Mouse (Mus musculus) neural tube, embryonic 11.5 days (tissue): ENCODE results near the gene Dhrs7b. TPM values are rescaled to one million over a fixed set of nuclear protein-coding genes. Genes with fewer than 3 reads are reported as not detected.

Experiments
- ATAC-seq: fragments of 200-750 bp; cut with Nextera tagmentation; 2 replicates; pipeline ENCODE4 v1.8.0; 2017; ENCODE audit warnings: moderate number of reproducible peaks, mild to moderate bottlenecking, moderate TSS enrichment, moderate library complexity; ENCODE audit not compliant: insufficient read depth, low FRiP score, low TSS enrichment
- DNase-seq: peaks from one replicate; pipeline ENCODE4 v3.0.0-alpha.2; 2015; ENCODE audit warnings: low spot score
- H3K27ac ChIP-seq: fragments of 300-500 bp; sonication (generic); 2 replicates; pipeline ENCODE4 v1.5.1; 2014; ENCODE audit warnings: low read depth, mild to moderate bottlenecking, low read length
- H3K27me3 ChIP-seq: fragments of 300-500 bp; sonication (generic); 2 replicates; pipeline ENCODE4 v1.6.1; 2014; ENCODE audit warnings: mild to moderate bottlenecking, low read length, mixed read lengths; ENCODE audit not compliant: control insufficient read depth, insufficient read depth
- H3K36me3 ChIP-seq: fragments of 300-500 bp; sonication (generic); 2 replicates; pipeline ENCODE4 v1.6.1; 2014; ENCODE audit warnings: mild to moderate bottlenecking, low read length, moderate library complexity, mixed read lengths; ENCODE audit not compliant: control insufficient read depth, insufficient read depth
- H3K4me1 ChIP-seq: fragments of 300-500 bp; sonication (generic); 2 replicates; pipeline ENCODE4 v1.6.1; 2014; ENCODE audit warnings: low read length, mixed read lengths; ENCODE audit not compliant: control insufficient read depth, insufficient read depth
- H3K4me2 ChIP-seq: fragments of 300-500 bp; sonication (generic); 2 replicates; pipeline ENCODE4 v1.6.1; 2014; ENCODE audit warnings: low read depth, mild to moderate bottlenecking, moderate library complexity
- H3K4me3 ChIP-seq: fragments of 300-500 bp; sonication (generic); 2 replicates; pipeline ENCODE4 v1.5.1; 2014; ENCODE audit warnings: low read depth, low read length
- H3K9ac ChIP-seq: fragments of 300-500 bp; sonication (generic); 2 replicates; pipeline ENCODE4 v1.6.1; 2014; ENCODE audit warnings: mild to moderate bottlenecking, low read length
- H3K9me3 ChIP-seq: fragments of 300-500 bp; sonication (generic); 2 replicates; pipeline ENCODE4 v1.6.1; 2016; ENCODE audit warnings: low read length; ENCODE audit not compliant: control insufficient read depth
- WGBS: fragments of 180-500 bp; shearing (Covaris S2); extraction: QIAGEN DNeasy Blood & Tissue Kit; methylation state at CpG from one replicate; pipeline ENCODE4 v1.1.7; 2014; 5-methylcytosine and 5-hydroxymethylcytosine counted together
- polyA plus RNA-seq: library from polyadenylated mRNA; unstranded; fragments of >200 nt; fragmentation: Nextera tagmentation; extraction: Ambion mirVana; gene quantifications from 2 replicates; pipeline ENCODE4 v1.2.1, GENCODE M21; 2014

The Dhrs7b gene
- polyA plus RNA-seq = 23.5 and 24.3 TPM in 2 replicates

GRCm38 (mm10) chr11:60830433-60831052, at the start of gene Dhrs7b:
Dhrs7b (plus strand) TSS chr11:60830631.
- Histone ChIP-seq H3K9ac (peak within 1 kb of the TSS; percentile 68), H3K9me3 (no peaks in the 10 kb centered on the region), H3K4me3 (peak within 1 kb of the TSS; percentile 67), H3K27me3 (no peaks in the 10 kb centered on the region), H3K27ac (no peak within 1 kb of the TSS; the same call in 1 of the 2 replicates), H3K4me2 (peak within 1 kb of the TSS; percentile 82), H3K36me3 (no peaks in the 10 kb centered on the region), H3K4me1 (no peaks in the 10 kb centered on the region)
- ATAC-seq (peak; percentile 83), DNase-seq (peak; percentile 85)
- under 1% methylated on average over 34 of the region's 34 CpGs for WGBS

DNA sequence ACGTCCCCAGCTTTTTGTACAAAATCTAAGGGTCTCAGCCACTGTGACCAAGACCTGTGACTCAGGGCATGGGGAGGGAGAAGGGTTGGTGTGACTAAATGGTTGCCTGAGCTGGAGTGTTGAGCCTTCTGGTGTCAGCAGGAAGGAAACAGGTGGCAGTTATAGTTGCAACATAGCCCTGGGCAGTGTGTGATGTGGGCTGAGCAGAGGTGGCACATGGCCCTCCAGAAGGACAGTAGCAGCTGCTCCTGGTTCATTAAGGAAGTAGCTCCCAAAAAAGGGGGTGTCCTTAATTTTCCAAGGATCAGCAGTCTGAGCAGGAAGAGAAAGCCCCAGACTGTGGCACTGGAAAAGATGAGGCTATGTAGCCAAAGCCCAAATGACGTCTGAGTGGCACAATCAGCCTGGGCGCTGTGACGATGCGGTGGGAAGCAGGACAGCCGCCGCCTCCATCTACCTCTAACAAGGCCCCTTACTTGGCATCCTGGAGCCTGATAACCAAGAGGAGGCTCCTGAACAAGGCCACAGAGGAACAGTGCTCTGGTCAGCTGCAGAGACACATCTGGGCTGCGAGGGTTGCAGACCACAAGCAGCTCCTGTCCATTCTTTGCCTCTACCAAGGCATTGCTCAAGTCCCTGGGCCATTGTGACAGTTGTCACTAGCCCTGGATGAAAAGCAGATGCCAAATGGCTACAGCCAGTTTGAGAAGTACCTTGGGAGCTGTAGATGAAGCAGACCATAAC, 46.1 kb upstream of the Dhrs7b start:
- ATAC-seq (no peak), DNase-seq (no peak)
- H3K4me1 ChIP-seq = peaks cover 26% of the 10 kb centered on the region
- no peak overlapping the region for H3K4me3 ChIP-seq
- H3K9ac ChIP-seq = no peak overlapping the region
- 95% methylated on average over 8 of the region's 8 CpGs for WGBS
- no peaks in the 10 kb centered on the region for H3K9me3 ChIP-seq
- H3K27ac ChIP-seq = no peak overlapping the region
- no peaks in the 10 kb centered on the region for H3K27me3 ChIP-seq
- H3K36me3 ChIP-seq = peaks cover 12% of the 10 kb centered on the region
- H3K4me2 ChIP-seq = no peak overlapping the region

DNA sequence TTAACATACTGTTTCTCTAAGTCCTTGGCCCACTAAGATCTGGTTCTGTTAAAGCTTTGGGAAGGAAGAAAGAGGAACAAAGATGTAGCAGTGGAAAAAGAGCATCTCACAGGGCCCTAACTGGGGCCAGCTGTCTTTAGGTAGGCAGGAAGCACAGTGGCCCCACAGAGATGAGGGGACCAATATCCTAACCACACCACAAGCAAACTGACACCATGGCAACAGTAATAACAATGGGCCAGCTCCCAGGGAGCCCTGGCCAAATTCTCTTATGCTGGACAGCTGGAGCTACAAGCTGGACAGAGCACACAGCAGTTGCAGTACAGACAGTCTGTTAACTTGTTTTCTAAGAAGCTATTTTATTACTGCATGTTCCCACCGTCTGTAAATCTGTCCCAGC, 42.8 kb upstream of the Dhrs7b start:
- H3K9me3 ChIP-seq = no peaks in the 10 kb centered on the region
- no peak overlapping the region for H3K9ac ChIP-seq
- DNase-seq (no peak), ATAC-seq (no peak)
- 71% methylated on average over 1 of the region's 1 CpGs for WGBS
- H3K4me3 ChIP-seq = no peak overlapping the region
- peaks cover 14% of the 10 kb centered on the region for H3K36me3 ChIP-seq
- H3K4me1 ChIP-seq = peaks cover 2% of the 10 kb centered on the region; the same call in 1 of the 2 replicates
- H3K4me2 ChIP-seq = no peak overlapping the region
- no peaks in the 10 kb centered on the region for H3K27me3 ChIP-seq
- H3K27ac ChIP-seq = no peak overlapping the region

DNA sequence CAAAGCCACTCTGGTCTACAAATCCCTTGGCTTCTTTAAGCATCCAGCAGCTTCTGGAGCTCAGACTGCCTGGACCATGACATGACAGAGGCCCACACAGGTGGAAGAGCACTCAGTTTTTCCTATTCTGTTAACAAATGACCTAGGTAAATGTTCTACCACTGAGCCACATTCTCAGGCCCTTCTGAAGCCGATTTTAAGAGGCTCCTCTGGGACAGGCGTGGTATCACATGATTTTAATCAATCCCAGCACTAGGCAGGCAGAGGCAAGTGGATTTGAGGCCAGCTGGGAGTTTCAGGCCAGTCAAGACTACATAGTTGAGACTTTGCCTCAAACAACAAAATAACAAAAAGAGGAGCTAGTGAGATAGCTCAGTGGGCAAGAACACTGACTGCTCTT, 40.0 kb upstream of the Dhrs7b start:
- Histone ChIP-seq H3K9me3 (no peaks in the 10 kb centered on the region), H3K27me3 (no peaks in the 10 kb centered on the region), H3K4me1 (peaks cover 2% of the 10 kb centered on the region; the same call in 1 of the 2 replicates), H3K27ac (no peak overlapping the region), H3K4me2 (no peak overlapping the region), H3K36me3 (peaks cover 11% of the 10 kb centered on the region), H3K4me3 (no peak overlapping the region), H3K9ac (no peak overlapping the region)
- ATAC-seq = no peak
- 83% methylated on average over 2 of the region's 2 CpGs for WGBS
- no peak for DNase-seq

GRCm38 (mm10) chr11:60796342-60796741, 34.1 kb upstream of the Dhrs7b start:
- ATAC-seq = no peak
- Histone ChIP-seq H3K9ac (no peak overlapping the region), H3K4me2 (no peak overlapping the region), H3K4me3 (no peak overlapping the region), H3K9me3 (no peaks in the 10 kb centered on the region), H3K27me3 (no peaks in the 10 kb centered on the region), H3K36me3 (peaks cover 8% of the 10 kb centered on the region), H3K4me1 (no peaks in the 10 kb centered on the region), H3K27ac (no peak overlapping the region)
- 92% methylated on average over 11 of the region's 11 CpGs for WGBS
- no peak for DNase-seq

DNA sequence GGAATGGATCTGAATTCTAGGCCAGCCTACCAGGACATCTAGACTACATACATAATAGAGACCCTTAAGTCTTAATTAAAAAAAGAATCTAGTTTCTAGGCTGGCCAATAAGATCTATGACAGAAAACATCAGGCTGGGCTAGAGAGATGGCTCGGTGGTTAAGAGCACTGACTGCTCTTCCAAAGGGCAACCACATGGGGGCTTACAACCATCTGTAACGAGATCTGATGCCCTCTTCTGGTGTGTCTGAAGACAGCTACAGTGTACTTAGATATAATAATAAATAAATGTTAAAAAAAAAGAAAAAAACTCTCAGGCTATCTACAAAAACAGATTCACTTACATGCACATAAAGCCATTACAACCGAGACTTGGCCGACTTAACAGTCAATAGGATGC, 30.5 kb upstream of the Dhrs7b start:
- DNase-seq (no peak), ATAC-seq (no peak)
- peaks cover 4% of the 10 kb centered on the region; the same call in 1 of the 2 replicates for H3K36me3 ChIP-seq
- H3K9me3 ChIP-seq = no peaks in the 10 kb centered on the region
- no peaks in the 10 kb centered on the region for H3K27me3 ChIP-seq
- 92% methylated on average over 4 of the region's 4 CpGs for WGBS
- no peak overlapping the region for H3K27ac ChIP-seq
- no peak overlapping the region for H3K9ac ChIP-seq
- no peak overlapping the region for H3K4me3 ChIP-seq
- H3K4me1 ChIP-seq = no peaks in the 10 kb centered on the region
- no peak overlapping the region for H3K4me2 ChIP-seq

GRCm38 (mm10) chr11:60800892-60801291, 29.5 kb upstream of the Dhrs7b start:
- no peaks in the 10 kb centered on the region for H3K4me1 ChIP-seq
- no peaks in the 10 kb centered on the region for H3K27me3 ChIP-seq
- ATAC-seq (no peak), DNase-seq (no peak)
- peaks cover 4% of the 10 kb centered on the region; the same call in 1 of the 2 replicates for H3K36me3 ChIP-seq
- no peaks in the 10 kb centered on the region for H3K9me3 ChIP-seq
- 94% methylated on average over 1 of the region's 1 CpGs for WGBS
- no peak overlapping the region for H3K9ac ChIP-seq
- no peak overlapping the region for H3K4me3 ChIP-seq
- H3K4me2 ChIP-seq = no peak overlapping the region
- H3K27ac ChIP-seq = no peak overlapping the region

GRCm38 (mm10) chr11:60808286-60809070, 22.0 kb upstream of the Dhrs7b start:
- DNase-seq = no peak
- Histone ChIP-seq H3K9me3 (no peaks in the 10 kb centered on the region), H3K9ac (no peak overlapping the region), H3K36me3 (no peaks in the 10 kb centered on the region), H3K27ac (no peak overlapping the region), H3K4me2 (no peak overlapping the region), H3K4me3 (no peak overlapping the region), H3K27me3 (no peaks in the 10 kb centered on the region), H3K4me1 (peaks cover 8% of the 10 kb centered on the region; the same call in 1 of the 2 replicates)
- ATAC-seq = no peak
- WGBS = 86% methylated on average over 4 of the region's 4 CpGs
